Mouse (Mus musculus) lung, postnatal 10 days (tissue): ENCODE data around the gene Plscr5.
"Not testable (repeated sequence)": the region's sequence is repeated elsewhere in the genome, so short reads cannot be mapped to it uniquely, and the experiment has no call there.

Experiments used
- DNase-seq: peaks from one replicate; pipeline ENCODE4 v3.0.0; 2021

Plscr5 gene

DNA sequence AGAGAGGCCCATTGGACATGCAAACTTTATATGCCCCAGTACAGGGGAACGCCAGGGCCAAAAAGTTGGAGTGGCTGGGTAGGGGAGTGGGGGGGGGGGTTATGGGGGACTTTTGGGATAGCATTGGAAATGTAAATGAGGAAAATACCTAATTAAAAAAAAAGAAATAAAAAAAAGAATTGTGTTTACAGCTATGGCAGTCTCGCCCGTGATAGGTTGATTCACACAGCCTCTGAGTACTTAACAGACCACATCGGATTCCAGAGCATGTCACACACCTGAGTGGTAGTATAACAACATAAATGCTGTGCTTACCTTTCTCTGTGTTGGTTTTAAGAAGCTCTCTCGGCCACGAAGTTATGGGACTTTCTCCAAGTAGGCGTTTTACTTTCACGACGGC, at the start of gene Plscr5:
Gene Plscr5, plus strand, starts transcription at position 301 of the 400 bp plus-strand sequence.
- not testable (repeated sequence) for DNase-seq

- DNase-seq = peak; percentile 32
Measured at GRCm38 (mm10) chr9:92147555-92148248, 45.0 kb upstream of the Plscr5 start.

DNA sequence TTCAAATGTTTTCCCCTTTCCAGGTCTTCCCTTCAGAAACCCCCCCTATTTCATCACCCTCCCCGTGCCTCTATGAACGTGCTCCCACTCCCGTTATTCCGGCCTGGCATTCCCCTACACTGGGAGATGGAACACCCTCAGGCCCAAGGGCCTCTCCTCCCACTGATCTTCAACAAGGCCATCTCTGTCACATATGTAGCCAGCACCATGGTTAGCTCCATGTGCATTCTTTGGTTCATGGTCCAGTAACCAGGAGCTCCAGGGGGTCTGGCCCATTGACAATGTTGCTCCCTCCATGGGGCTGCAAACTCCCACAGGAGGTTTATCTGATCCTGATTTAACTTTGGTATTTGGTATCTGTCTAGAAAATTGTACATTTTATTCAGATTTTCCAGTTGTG, 30.5 kb upstream of the Plscr5 start:
- DNase-seq = peak; percentile 2

DNA sequence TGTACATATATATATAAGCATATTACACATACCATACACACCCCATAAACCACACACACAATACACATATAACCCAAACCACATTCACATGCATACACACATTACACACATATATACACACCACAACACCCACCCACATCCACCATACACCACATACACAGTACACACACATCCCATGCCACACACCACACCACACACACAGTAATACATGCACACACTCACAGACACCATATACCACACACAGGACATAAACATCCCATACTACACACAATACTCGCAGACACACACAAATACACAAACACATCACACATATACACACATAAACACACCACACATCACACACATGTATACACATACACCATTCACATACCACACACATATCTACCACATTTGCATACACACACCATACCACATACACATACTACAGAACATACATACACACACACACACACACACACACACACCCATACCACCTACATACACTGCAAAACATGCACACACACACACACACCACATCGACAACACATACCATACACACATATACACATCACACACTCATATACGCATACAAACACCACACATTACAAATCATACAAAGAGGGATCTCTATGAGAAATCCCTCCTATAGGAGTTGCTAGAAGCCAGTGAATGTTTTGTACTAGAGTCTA, 19.3 kb upstream of the Plscr5 start:
- no peak for DNase-seq

- peak; percentile 26 for DNase-seq
Measured at GRCm38 (mm10) chr9:92174176-92175075, 18.3 kb upstream of the Plscr5 start.

- no peak for DNase-seq
Measured at GRCm38 (mm10) chr9:92178861-92179469, 13.8 kb upstream of the Plscr5 start.

DNA sequence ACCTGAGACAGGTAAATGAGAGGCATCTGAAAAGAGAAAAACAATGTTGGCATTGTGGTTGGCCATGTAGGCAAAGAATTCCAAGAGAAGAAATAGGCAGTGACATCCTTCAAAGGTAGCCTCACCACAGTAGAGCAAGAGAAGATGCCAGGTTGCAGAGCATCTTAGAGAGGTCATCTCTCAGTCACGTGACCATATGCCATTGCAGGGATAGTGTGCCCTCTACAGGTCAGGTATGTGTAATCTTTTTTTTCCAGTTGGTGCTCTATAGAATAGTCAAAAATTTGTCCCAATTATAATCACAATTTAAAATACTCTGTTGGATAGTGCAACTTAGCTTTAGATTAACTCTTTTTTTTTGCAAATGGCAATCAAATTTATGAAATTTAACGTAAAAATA, 1.4 kb upstream of the Plscr5 start:
- no peak for DNase-seq

DNA sequence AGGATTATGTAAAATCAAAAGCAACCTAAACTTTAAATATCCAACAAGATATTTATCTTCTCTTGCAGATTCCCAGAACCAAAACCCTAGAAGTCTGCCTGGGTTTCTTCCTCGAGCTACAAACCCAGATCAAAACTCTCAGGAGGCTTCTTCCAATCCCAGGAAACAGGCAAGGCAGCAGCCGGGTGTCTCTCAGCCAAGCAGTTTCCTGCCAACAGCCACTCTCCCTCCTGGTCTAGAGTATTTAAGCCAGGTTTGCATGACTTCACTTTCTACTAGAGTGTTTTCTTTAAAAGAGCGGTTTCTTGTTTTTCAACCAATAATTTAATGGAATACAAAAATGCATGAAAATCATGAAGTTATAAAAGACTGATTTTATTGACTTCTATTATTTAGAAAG, 5.7 kb downstream of the Plscr5 start:
- DNase-seq = no peak

- DNase-seq = no peak
Measured at GRCm38 (mm10) chr9:92199564-92199963, 6.8 kb downstream of the Plscr5 start.

- DNase-seq = no peak
Measured at GRCm38 (mm10) chr9:92204397-92204796, 11.7 kb downstream of the Plscr5 start.

DNA sequence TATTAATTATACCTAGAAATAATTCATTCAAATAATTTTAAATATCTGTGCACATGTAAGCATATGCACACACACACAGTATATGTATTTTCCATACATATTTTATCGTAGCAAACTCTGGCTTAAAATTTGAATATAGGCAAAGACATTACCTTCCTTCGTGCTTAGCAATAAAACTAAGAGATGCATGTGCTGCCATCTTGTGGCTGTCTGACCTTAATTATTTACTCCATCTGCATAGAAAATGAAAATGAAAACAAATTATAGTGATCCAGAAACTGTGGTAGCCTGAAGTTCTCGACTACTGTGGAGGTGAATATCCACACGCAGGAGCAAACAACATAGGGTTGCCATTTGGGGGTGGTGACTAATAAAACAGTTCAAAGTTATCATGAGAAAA, 14.6 kb downstream of the Plscr5 start:
- DNase-seq = peak; percentile 79

GRCm38 (mm10) chr9:92207757-92208156, 15.0 kb downstream of the Plscr5 start:
- peak; percentile 5 for DNase-seq

- DNase-seq = no peak
Measured at GRCm38 (mm10) chr9:92209850-92210249, 17.1 kb downstream of the Plscr5 start.

DNA sequence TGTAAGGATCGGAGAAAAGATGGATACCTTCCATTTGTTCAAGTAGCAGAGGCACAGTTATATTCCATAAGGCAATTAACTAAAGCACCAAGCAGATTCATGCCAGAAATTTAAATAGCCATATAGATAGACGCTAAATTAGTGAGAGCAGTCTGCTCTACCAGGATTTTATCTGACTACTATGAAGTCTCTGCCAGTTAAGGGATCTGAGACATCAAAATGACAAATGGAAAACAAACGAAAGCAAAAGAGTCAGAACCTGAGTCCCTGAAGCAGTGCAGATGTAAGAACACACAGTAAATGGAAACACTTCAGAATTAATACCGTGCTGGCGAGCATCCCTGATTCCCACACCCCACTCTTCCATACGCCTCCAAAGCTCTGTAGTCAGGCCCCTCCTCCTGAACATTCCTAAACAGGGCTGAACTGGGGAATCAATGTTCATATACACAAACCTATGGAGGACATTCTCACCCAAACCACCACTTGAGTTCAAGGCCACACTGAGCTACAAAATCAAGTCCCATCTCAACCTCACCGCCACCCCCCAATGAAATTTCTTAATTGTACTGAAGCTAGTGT, 17.7 kb downstream of the Plscr5 start:
- DNase-seq = peak; percentile 12

- DNase-seq = peak; percentile 6
Measured at GRCm38 (mm10) chr9:92211048-92211447, 18.3 kb downstream of the Plscr5 start.

- no peak for DNase-seq
Measured at GRCm38 (mm10) chr9:92217484-92217883, 24.7 kb downstream of the Plscr5 start.

GRCm38 (mm10) chr9:92217896-92218295, 25.2 kb downstream of the Plscr5 start:
- DNase-seq = no peak

DNA sequence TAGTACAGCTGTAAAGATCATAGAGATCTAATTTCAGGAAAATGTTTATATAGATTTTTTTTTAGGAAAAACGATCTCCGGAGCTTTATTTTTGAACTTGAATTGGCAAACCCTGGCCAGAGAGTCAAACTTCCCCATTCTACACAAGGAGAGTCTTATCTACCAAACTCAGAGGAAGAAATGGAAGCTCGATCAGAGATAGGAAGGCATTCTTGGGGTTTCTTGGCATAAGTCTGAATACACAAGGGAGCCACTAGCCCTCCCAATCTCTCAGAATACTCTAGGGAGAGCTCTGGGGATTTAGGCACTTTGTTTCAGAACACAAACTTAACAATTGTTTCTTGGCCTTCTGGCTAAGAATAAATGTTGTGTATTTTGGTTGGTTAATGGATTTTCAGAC, 27.4 kb downstream of the Plscr5 start:
- no peak for DNase-seq

DNA sequence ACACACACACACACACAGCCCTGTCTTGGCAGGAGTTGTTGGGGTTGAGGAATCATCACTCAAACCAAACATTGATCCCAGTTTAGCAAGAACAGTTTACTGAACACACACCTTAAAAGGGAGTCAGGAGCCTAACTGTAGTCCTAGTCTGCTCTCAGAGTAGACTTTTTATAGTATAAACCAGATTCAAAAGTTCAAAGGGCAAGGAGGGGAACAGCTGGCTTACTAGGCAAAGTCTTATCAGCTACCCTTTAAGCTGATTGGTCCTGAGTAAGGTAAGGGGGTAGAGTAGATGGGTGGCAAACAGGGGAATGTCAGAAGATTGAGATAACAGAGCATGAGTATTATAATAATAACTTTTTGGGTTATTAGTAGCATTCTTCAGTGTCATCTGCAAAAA, 28.7 kb downstream of the Plscr5 start:
- no peak for DNase-seq

DNA sequence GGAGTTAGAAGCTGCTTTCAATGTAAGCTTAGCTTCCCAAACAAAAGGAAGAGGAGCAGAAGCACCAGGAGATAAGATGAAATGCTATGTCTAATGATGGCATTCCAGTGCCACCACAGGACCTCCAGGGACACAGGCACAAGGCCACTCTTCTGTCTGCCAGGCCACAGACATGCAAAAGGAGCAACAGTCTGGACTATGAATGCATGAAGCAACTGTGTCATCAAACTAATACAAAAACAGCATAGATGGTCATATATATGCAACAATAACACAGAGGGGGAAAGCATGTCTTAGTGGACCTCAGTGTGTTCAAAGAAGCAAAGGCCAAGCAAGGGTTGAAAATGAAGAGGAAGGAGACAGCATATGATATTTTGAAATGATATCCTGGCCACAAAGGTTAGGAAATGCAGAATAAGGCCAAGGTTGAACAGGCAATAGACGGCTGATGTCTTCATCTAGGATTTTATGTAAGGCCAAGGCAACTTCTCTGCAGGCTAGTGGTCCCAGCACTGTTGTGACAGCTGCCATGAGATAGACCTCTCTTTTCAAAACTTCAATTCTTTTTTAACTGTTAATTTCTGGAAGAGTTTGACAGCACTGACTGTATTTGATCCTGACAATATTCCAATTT, 32.0 kb downstream of the Plscr5 start:
- DNase-seq = no peak

DNA sequence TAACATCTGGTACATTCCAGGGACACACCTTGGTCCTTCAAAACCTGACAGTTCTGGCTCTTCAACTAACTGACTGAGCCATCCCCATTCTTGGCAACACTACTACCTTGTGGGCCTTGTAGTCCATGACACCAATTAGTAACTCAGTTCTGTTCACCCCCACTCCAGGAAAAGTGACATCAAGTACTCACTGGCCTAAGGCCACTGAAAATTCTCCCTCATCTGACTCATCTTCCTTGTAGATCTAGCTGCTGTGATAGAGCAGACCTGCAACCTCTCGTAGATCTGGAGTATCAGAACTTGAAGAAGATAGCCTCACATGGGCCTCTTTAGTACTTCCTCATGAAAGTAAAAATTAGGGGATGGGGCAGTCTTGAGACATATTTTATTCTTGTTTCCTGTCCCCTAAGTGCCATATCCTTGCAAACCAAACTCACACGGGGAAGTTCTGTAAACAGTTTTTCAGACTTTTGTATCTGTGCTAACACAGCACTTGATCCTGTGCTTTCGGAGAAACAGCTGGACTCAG, 33.5 kb downstream of the Plscr5 start:
- DNase-seq = no peak

DNA sequence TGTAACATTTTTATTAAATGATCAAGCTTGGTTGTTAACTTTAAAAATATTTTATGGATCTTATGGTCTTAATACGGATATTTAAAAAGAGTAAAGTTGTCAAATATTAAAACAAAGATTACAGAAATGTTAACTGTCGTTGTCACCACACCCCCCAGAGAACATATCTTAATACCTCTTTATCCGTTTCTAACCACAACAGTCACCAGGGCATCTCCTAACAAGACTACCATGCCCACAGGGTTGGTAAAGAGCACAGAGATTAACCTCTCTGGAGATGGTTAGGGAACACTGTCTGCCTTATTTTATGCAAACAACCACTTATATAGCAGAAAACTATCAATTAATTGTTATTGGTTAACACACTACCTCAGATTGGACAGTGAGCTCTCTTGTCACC, 34.1 kb downstream of the Plscr5 start:
- DNase-seq = no peak
